Mouse (Mus musculus) ovary, adult 18-20 months (tissue): ENCODE data around the gene Gm884.

Experiments
- DNase-seq: peaks from one replicate; pipeline ENCODE4 v3.0.0; 2022; ENCODE audit warnings: low spot score, mixed read lengths

Gm884 gene

GRCm38 (mm10) chr11:103621040-103621439 lies at the start of gene Gm884:
Gene Gm884 (minus strand): TSS chr11:103621140.
- DNase-seq = no peak

GRCm38 (mm10) chr11:103666907-103667426 lies 46.0 kb upstream of the Gm884 start:
- DNase-seq = no peak

GRCm38 (mm10) chr11:103666181-103666906 lies 45.4 kb upstream of the Gm884 start:
- DNase-seq = no peak

GRCm38 (mm10) chr11:103665695-103666094 lies 44.8 kb upstream of the Gm884 start:
- no peak for DNase-seq

- DNase-seq = no peak
Observed at GRCm38 (mm10) chr11:103663119-103663518, 42.2 kb upstream of the Gm884 start.

GRCm38 (mm10) chr11:103662546-103662945 lies 41.6 kb upstream of the Gm884 start:
- no peak for DNase-seq

- no peak for DNase-seq
Observed at GRCm38 (mm10) chr11:103661863-103662262, 40.9 kb upstream of the Gm884 start.

GRCm38 (mm10) chr11:103658189-103658588 lies 37.2 kb upstream of the Gm884 start:
- no peak for DNase-seq

- peak; percentile 9 for DNase-seq
Observed at GRCm38 (mm10) chr11:103656520-103656919, 35.6 kb upstream of the Gm884 start.

- no peak for DNase-seq
Observed at GRCm38 (mm10) chr11:103653359-103653965, 32.5 kb upstream of the Gm884 start.

- DNase-seq = no peak
Observed at GRCm38 (mm10) chr11:103651426-103651825, 30.5 kb upstream of the Gm884 start.

- no peak for DNase-seq
Observed at GRCm38 (mm10) chr11:103649983-103650493, 29.1 kb upstream of the Gm884 start.

GRCm38 (mm10) chr11:103649301-103649982 lies 28.5 kb upstream of the Gm884 start, which contains the start of gene Rprml:
Gene Rprml (plus strand): TSS chr11:103649570.
- no peak for DNase-seq

- DNase-seq = no peak
Observed at GRCm38 (mm10) chr11:103648656-103649055, 27.7 kb upstream of the Gm884 start.

GRCm38 (mm10) chr11:103647921-103648620 lies 27.1 kb upstream of the Gm884 start:
- DNase-seq = no peak

GRCm38 (mm10) chr11:103646301-103646700 lies 25.4 kb upstream of the Gm884 start:
- no peak for DNase-seq

GRCm38 (mm10) chr11:103645731-103646130 lies 24.8 kb upstream of the Gm884 start:
- DNase-seq = no peak

- no peak for DNase-seq
Observed at GRCm38 (mm10) chr11:103643211-103643610, 22.3 kb upstream of the Gm884 start.

GRCm38 (mm10) chr11:103639407-103639946 lies 18.5 kb upstream of the Gm884 start:
- DNase-seq = no peak

GRCm38 (mm10) chr11:103638790-103639189 lies 17.9 kb upstream of the Gm884 start, which contains the start of gene Lyzl6:
Gene Lyzl6 (minus strand): TSS chr11:103638890.
- DNase-seq = no peak

- no peak for DNase-seq
Observed at GRCm38 (mm10) chr11:103636261-103636660, 15.3 kb upstream of the Gm884 start.

GRCm38 (mm10) chr11:103635481-103635880 lies 14.5 kb upstream of the Gm884 start:
- no peak for DNase-seq
